Mouse (Mus musculus): ENCODE measurements around the gene Platr17. TPM values are rescaled to one million over a fixed set of nuclear protein-coding genes. Genes with fewer than 3 reads are reported as not detected.
A peak's percentile ranks its signal among the peaks of the same experiment; 100 is the strongest.

Gene Platr17
- polyA plus RNA-seq, 1 experiment from 2014 or later: 0.54 TPM

- Histone ChIP-seq H3K9ac (replicated peaks; ENCODE audit: low read depth, low read length) (no peak overlapping the region), H3K4me3 (replicated peaks; ENCODE audit: low read length) (no peak overlapping the region), H3K27me3 (replicated peaks; ENCODE audit: control insufficient read depth, insufficient read depth, low read length) (no peaks in the 10 kb centered on the region), H3K27ac (ENCODE audit: low read length) (no peak overlapping the region), H3K4me2 (ENCODE audit: low read length) (no peak overlapping the region), H3K36me3 (ENCODE audit: control insufficient read depth, insufficient read depth) (0 out of 2 replicates have a peak, but pooled peaks cover 2% of the 10 kb centered on the region), H3K4me1 (replicated peaks; ENCODE audit: control insufficient read depth, insufficient read depth, low read length) (peaks cover 12% of the 10 kb centered on the region), H3K9me3 (ENCODE audit: control insufficient read depth, low read length) (no peaks in the 10 kb centered on the region)
- ATAC-seq: no peak
- WGBS: 84% methylated on average over 21 of the region's 21 CpGs
Observed at GRCm38 (mm10) chr17:33925406-33926116, 20.6 kb downstream of the Platr17 start.

GRCm38 (mm10) chr17:33926207-33926932, 21.4 kb downstream of the Platr17 start:
- H3K27ac ChIP-seq (ENCODE audit: low read length): no peak overlapping the region
- no peak for ATAC-seq
- H3K36me3 ChIP-seq (ENCODE audit: control insufficient read depth, insufficient read depth): 0 out of 2 replicates have a peak, but pooled peaks cover 2% of the 10 kb centered on the region
- WGBS: 74% methylated on average over 17 of the region's 17 CpGs
- H3K9me3 ChIP-seq (ENCODE audit: control insufficient read depth, low read length): no peaks in the 10 kb centered on the region
- H3K9ac ChIP-seq (replicated peaks; ENCODE audit: low read depth, low read length): no peak overlapping the region
- H3K4me1 ChIP-seq (replicated peaks; ENCODE audit: control insufficient read depth, insufficient read depth, low read length): peaks cover 17% of the 10 kb centered on the region
- no peak overlapping the region for H3K4me3 ChIP-seq (replicated peaks; ENCODE audit: low read length)
- H3K27me3 ChIP-seq (replicated peaks; ENCODE audit: control insufficient read depth, insufficient read depth, low read length): no peaks in the 10 kb centered on the region
- no peak overlapping the region for H3K4me2 ChIP-seq (ENCODE audit: low read length)

GRCm38 (mm10) chr17:33928251-33928947, 23.5 kb downstream of the Platr17 start:
- no peak overlapping the region for H3K27ac ChIP-seq (ENCODE audit: low read length)
- 62% methylated on average over 21 of the region's 21 CpGs for WGBS

GRCm38 (mm10) chr17:33929371-33930279, 24.7 kb downstream of the Platr17 start, which contains the start of gene Rgl2:
TSS of gene Rgl2 (plus strand) at chr17:33929543.
- H3K27me3 ChIP-seq (replicated peaks; ENCODE audit: control insufficient read depth, insufficient read depth, low read length): no peaks in the 10 kb centered on the region
- peak; percentile 93 for ATAC-seq
- H3K9me3 ChIP-seq (ENCODE audit: control insufficient read depth, low read length): no peaks in the 10 kb centered on the region
- peaks cover 18% of the 10 kb centered on the region for H3K4me1 ChIP-seq (replicated peaks; ENCODE audit: control insufficient read depth, insufficient read depth, low read length)
- peak within 1 kb of the TSS; percentile 84 for H3K9ac ChIP-seq (replicated peaks; ENCODE audit: low read depth, low read length)
- peak within 1 kb of the TSS; percentile 98 for H3K4me2 ChIP-seq (ENCODE audit: low read length)
- peak within 1 kb of the TSS; percentile 92 for H3K27ac ChIP-seq (ENCODE audit: low read length)
- H3K36me3 ChIP-seq (ENCODE audit: control insufficient read depth, insufficient read depth): 0 out of 2 replicates have a peak, but pooled peaks cover 5% of the 10 kb centered on the region
- H3K4me3 ChIP-seq (replicated peaks; ENCODE audit: low read length): peak within 1 kb of the TSS; percentile 76
- under 1% methylated on average over 70 of the region's 80 CpGs for whole genome bisulfite sequencing

More at GRCm38 (mm10) chr17:33928251-33928947, 23.5 kb downstream of the Platr17 start:
- 0 out of 2 replicates have a peak, but pooled peaks cover 5% of the 10 kb centered on the region for H3K36me3 ChIP-seq (ENCODE audit: control insufficient read depth, insufficient read depth)
- peaks cover 18% of the 10 kb centered on the region for H3K4me1 ChIP-seq (replicated peaks; ENCODE audit: control insufficient read depth, insufficient read depth, low read length)
- peak overlapping the region; percentile 84 for H3K9ac ChIP-seq (replicated peaks; ENCODE audit: low read depth, low read length)
- no peaks in the 10 kb centered on the region for H3K27me3 ChIP-seq (replicated peaks; ENCODE audit: control insufficient read depth, insufficient read depth, low read length)
- peak overlapping the region; percentile 76 for H3K4me3 ChIP-seq (replicated peaks; ENCODE audit: low read length)
- peak overlapping the region; percentile 98 for H3K4me2 ChIP-seq (ENCODE audit: low read length)
- no peak for ATAC-seq
- H3K9me3 ChIP-seq (ENCODE audit: control insufficient read depth, low read length): no peaks in the 10 kb centered on the region

DNA sequence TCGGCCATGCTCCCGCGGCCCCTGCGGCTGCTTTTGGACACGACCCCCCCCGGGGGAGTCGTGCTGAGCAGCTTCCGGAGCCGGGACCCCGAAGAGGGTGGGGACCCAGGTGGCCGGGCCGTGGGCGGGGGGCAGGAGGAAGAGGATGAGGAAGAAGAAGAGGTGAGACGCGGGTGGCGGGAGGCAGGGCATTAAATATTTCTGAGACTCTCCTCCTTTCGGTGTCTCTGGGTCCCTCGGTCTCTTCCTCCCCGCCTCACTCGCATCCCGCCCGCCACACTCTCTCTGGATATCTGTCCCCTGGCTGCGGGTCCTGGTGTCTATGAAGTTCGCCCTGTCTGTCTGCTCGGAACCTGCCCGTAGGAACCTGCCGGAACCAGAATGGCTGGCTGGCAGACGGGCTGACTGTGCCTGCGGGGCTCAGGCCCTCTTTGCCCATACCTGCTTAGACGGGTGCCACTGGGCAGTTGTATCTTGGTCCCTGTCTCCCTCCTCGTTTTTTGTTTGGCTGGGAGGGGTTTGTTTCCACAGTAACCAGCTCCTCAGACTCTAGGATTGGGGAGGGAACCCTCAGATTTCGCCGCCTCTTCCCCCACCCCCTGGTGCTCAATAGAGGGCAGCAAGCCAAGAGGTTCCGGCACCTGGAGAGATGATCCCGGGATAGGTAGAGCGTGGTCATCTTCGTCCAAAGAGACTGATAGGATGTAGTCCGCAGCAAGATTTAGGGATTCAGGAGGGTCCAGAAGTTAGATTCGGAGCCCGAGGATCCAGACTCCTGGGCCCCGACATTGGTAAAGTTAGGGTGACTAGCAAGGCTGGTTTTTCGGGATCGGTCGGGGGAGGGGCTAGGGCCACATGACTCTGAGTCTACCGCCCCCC, 25.6 kb downstream of the Platr17 start:
- Histone ChIP-seq H3K9ac (replicated peaks; ENCODE audit: low read depth, low read length) (peak overlapping the region; percentile 84), H3K4me1 (replicated peaks; ENCODE audit: control insufficient read depth, insufficient read depth, low read length) (peaks cover 18% of the 10 kb centered on the region), H3K27ac (ENCODE audit: low read length) (peak overlapping the region; percentile 92), H3K4me3 (replicated peaks; ENCODE audit: low read length) (peak overlapping the region; percentile 76), H3K4me2 (ENCODE audit: low read length) (peak overlapping the region; percentile 98), H3K27me3 (replicated peaks; ENCODE audit: control insufficient read depth, insufficient read depth, low read length) (no peaks in the 10 kb centered on the region), H3K9me3 (ENCODE audit: control insufficient read depth, low read length) (no peaks in the 10 kb centered on the region), H3K36me3 (ENCODE audit: control insufficient read depth, insufficient read depth) (0 out of 2 replicates have a peak, but pooled peaks cover 8% of the 10 kb centered on the region)
- WGBS: under 1% methylated on average over 41 of the region's 45 CpGs
- no peak for ATAC-seq

DNA sequence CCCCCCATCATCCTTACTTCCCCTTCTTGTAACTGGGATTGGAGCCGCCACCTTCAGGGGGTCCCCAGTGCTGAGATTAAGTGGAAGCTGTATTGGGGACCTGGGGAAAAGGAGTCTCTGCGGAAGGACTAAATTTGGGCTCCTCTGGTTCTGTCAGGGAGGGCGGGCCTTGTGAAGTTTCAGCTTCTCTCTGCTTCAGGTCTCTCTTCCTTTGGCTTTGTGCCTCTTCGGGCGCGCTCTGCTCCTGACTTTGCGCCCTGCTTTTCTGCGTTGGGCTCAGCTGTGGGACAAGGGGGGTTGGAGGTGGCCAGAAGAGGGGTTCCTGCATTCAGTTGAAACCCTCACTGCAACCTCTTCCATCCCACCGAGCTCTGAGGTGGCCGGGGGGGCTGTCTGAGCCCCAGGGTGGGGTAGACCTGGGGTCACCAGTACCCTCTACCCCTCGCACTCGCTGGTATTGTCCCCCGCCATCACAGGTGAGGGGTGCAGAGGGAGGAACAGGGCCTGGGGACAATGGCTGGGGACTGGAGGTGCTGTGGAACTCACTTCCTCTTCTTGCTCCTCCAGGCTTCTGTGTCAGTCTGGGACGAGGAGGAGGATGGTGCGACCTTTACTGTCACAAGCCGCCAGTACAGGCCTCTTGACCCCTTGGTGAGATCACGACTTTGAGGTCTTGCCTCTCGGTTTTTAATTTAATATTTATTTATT, 26.4 kb downstream of the Platr17 start:
- WGBS: 34% methylated on average over 17 of the region's 18 CpGs
- peak overlapping the region; percentile 98 for H3K4me2 ChIP-seq (ENCODE audit: low read length)
- peak overlapping the region; percentile 76 for H3K4me3 ChIP-seq (replicated peaks; ENCODE audit: low read length)
- H3K9me3 ChIP-seq (ENCODE audit: control insufficient read depth, low read length): no peaks in the 10 kb centered on the region
- peaks cover 18% of the 10 kb centered on the region for H3K4me1 ChIP-seq (replicated peaks; ENCODE audit: control insufficient read depth, insufficient read depth, low read length)
- H3K36me3 ChIP-seq (ENCODE audit: control insufficient read depth, insufficient read depth): 0 out of 2 replicates have a peak, but pooled peaks cover 8% of the 10 kb centered on the region
- ATAC-seq: no peak
- H3K27me3 ChIP-seq (replicated peaks; ENCODE audit: control insufficient read depth, insufficient read depth, low read length): no peaks in the 10 kb centered on the region
- H3K27ac ChIP-seq (ENCODE audit: low read length): no peak overlapping the region
- peak overlapping the region; percentile 84; the same call in 1 of the 2 replicates for H3K9ac ChIP-seq (replicated peaks; ENCODE audit: low read depth, low read length)

- Histone ChIP-seq H3K27me3 (replicated peaks; ENCODE audit: control insufficient read depth, insufficient read depth, low read length) (no peaks in the 10 kb centered on the region), H3K4me3 (replicated peaks; ENCODE audit: low read length) (no peak overlapping the region), H3K4me1 (replicated peaks; ENCODE audit: control insufficient read depth, insufficient read depth, low read length) (peaks cover 18% of the 10 kb centered on the region), H3K27ac (ENCODE audit: low read length) (no peak overlapping the region), H3K36me3 (ENCODE audit: control insufficient read depth, insufficient read depth) (0 out of 2 replicates have a peak, but pooled peaks cover 8% of the 10 kb centered on the region), H3K9ac (replicated peaks; ENCODE audit: low read depth, low read length) (no peak overlapping the region), H3K4me2 (ENCODE audit: low read length) (no peak overlapping the region), H3K9me3 (ENCODE audit: control insufficient read depth, low read length) (no peaks in the 10 kb centered on the region)
- ATAC-seq: no peak
- WGBS: 88% methylated on average over 11 of the region's 11 CpGs
Observed at GRCm38 (mm10) chr17:33931947-33932346, 27.0 kb downstream of the Platr17 start.

Measured in forebrain, embryonic 16.5 days (tissue).